22 mouse cellular contexts compared by ENCODE assay signal in the genomic region with DNA sequence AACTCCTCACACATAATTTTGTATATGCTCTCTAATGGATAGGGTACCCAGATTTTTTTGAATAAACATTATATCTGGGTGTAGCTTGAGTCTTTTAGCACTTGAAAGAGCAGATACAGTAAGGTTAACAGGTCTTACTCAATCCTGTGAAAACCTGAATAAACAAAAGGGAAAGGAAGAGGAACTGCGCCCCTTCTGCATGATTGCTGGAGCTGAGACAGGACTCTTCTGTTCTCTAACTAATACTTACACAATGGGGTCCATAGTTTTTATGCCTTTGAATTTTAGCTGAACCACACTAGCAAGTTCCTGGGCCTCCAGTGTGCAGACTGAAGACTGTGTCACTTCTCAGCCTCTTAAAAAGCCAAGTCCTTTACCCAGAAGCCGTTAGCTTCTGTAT. TPM values are rescaled to one million over a fixed set of nuclear protein-coding genes. Genes with fewer than 3 reads are reported as not detected.
A peak's percentile ranks its signal among the peaks of the same experiment; 100 is the strongest.
DNase-seq lines count a peak whose midpoint lies in the region; ATAC-seq and TF ChIP-seq lines count a peak whose summit lies in the region.
"Had no signal": no experiment of that assay in that cellular context is flagged by ENCODE, and none has a peak within 500 bp of the region (broad histone marks: within the 10 kb centered on the region; RNA-seq: fewer than 3 reads in every experiment).

No protein-coding gene starts in this region.

- H3K27me3 ChIP-seq in testis, adult 2 months (ENCODE audit: control insufficient read depth, insufficient read depth, low read length) = no peaks in the 10 kb centered on the region
- no peaks in the 10 kb centered on the region for H3K27me3 ChIP-seq in midbrain, embryonic 11.5 days (ENCODE audit: control insufficient read depth, insufficient read depth, low read length)
- H3K27me3 ChIP-seq: CH12.LX; embryonic facial prominence, embryonic 12.5 days; forebrain, embryonic 13.5 days; forebrain, embryonic 15.5 days had no signal

- H3K4me1 ChIP-seq in testis, adult 2 months (ENCODE audit: control insufficient read depth, insufficient read depth, low read length) = no peaks in the 10 kb centered on the region
- no peaks in the 10 kb centered on the region for H3K4me1 ChIP-seq in midbrain, embryonic 11.5 days (ENCODE audit: control insufficient read depth, insufficient read depth, low read length)

- H3K9ac ChIP-seq in midbrain, embryonic 11.5 days (ENCODE audit: low read length) = no peak overlapping the region
- H3K9ac ChIP-seq: embryonic facial prominence, embryonic 12.5 days; forebrain, embryonic 13.5 days; forebrain, embryonic 15.5 days; forebrain, postnatal 0 days had no signal

- H3K36me3 ChIP-seq in testis, adult 2 months (ENCODE audit: control insufficient read depth, insufficient read depth, low read length) = no peaks in the 10 kb centered on the region
- 0 out of 2 replicates have a peak, but pooled peaks cover 2% of the 10 kb centered on the region for H3K36me3 ChIP-seq in midbrain, embryonic 11.5 days (ENCODE audit: control insufficient read depth, insufficient read depth, low read length)

- peaks cover 8% of the 10 kb centered on the region; the same call in 1 of the 2 replicates for H3K9me3 ChIP-seq in midbrain, embryonic 11.5 days (ENCODE audit: control insufficient read depth, low read length)

- peak; percentile 84 for ATAC-seq in granulocyte monocyte progenitor cell, adult 5-6 weeks (replicated peaks; ENCODE audit: poor library complexity, severe bottlenecking)
- ATAC-seq in midbrain, embryonic 11.5 days (ENCODE audit: low FRiP score) = no peak
- ATAC-seq: activated CD4-positive, CD25-positive, alpha-beta regulatory T cell, adult 4 months; forebrain, embryonic 13.5 days; forebrain, embryonic 15.5 days; forebrain, postnatal 0 days had no signal

- H3K4me3 ChIP-seq in testis, adult 2 months (ENCODE audit: control insufficient read depth, low read depth, low read length) = peak overlapping the region; percentile 17
- H3K4me3 ChIP-seq in midbrain, embryonic 11.5 days (ENCODE audit: low read depth, low read length) = no peak overlapping the region
- H3K4me3 ChIP-seq: embryonic facial prominence, embryonic 10.5 days; embryonic facial prominence, embryonic 12.5 days; forebrain, embryonic 13.5 days; forebrain, embryonic 15.5 days had no signal

- TF ChIP-seq CTCF in testis, adult 2 months (IDR thresholded peaks at IDR 0.05; ENCODE audit: control insufficient read depth, insufficient read depth, insufficient replicate concordance, low read depth, low read length) = no peak

- H3K4me2 ChIP-seq in midbrain, embryonic 11.5 days = no peak overlapping the region
- H3K4me2 ChIP-seq: embryonic facial prominence, embryonic 12.5 days; forebrain, embryonic 13.5 days; forebrain, embryonic 15.5 days had no signal

- DNase-seq in testis, postnatal 10 days (ENCODE audit: low spot score) = no peak
- peak; percentile 17 for DNase-seq in R1 (ENCODE audit: low read depth, low spot score)
- DNase-seq in thymus, postnatal 14 days = no peak
- no peak for DNase-seq in embryo, embryonic 11 days
- no peak for DNase-seq in midbrain, embryonic 11.5 days (ENCODE audit: low spot score, missing footprints)
- DNase-seq: adrenal gland, adult 8-10 months; adrenal gland, postnatal 14 days; adrenal gland, postnatal 36 days; cerebellum, adult 11-12 months; cerebellum, adult 2 months; cerebellum, adult 9-10 months; cerebellum, postnatal 10 days; cerebellum, postnatal 25 days; forebrain, postnatal 0 days had no signal

- WGBS in midbrain, embryonic 11.5 days = 89% methylated on average over 2 of the region's 2 CpGs

- TF ChIP-seq POLR2A in testis, adult 2 months (IDR thresholded peaks at IDR 0.05; ENCODE audit: control insufficient read depth, low read depth, low read length) = no peak

- no peak overlapping the region for H3K27ac ChIP-seq in testis, adult 2 months (ENCODE audit: control insufficient read depth, insufficient read depth, low read depth, low read length)
- H3K27ac ChIP-seq in midbrain, embryonic 11.5 days (ENCODE audit: low read depth, low read length) = no peak overlapping the region
- H3K27ac ChIP-seq: embryonic facial prominence, embryonic 10.5 days; embryonic facial prominence, embryonic 12.5 days; forebrain, embryonic 13.5 days; forebrain, embryonic 15.5 days had no signal

RNA-seq across cellular contexts. Expression of a gene that starts 8.0 kb away (rescaled TPM):
- 9.0 and 11.8 TPM in 2 replicates for polyA plus RNA-seq in testis, adult 2 months (2012; rRNA removed)
- total RNA-seq in granulocyte monocyte progenitor cell, adult 5-6 weeks (2014; fragmentation: Nextera tagmentation) = 25.2 and 26.6 TPM in 2 replicates
- 36.9 and 48.5 TPM in 2 replicates for total RNA-seq in granulocyte monocyte progenitor cell, adult 5-6 weeks (2017)
- 48.2 and 49.1 TPM in 2 replicates for polyA plus RNA-seq in midbrain, embryonic 11.5 days (2014; fragmentation: Nextera tagmentation; extraction: Ambion mirVana)
